In genomic region chr8:107056076-107056972, GRCm38 (mm10) we compare ENCODE assay signal across 8 mouse cellular contexts. TPM values are rescaled to one million over a fixed set of nuclear protein-coding genes. Genes with fewer than 3 reads are reported as not detected.
A peak's percentile ranks its signal among the peaks of the same experiment; 100 is the strongest.
DNase-seq lines count a peak whose midpoint lies in the region; ATAC-seq and TF ChIP-seq lines count a peak whose summit lies in the region.

Gene Cog8 (minus strand): TSS chr8:107056689.
Gene Nip7 (plus strand): TSS chr8:107056877.

- ATAC-seq in embryonic facial prominence, embryonic 15.5 days (ENCODE audit: insufficient number of reproducible peaks, low FRiP score, low TSS enrichment, low read depth), result peak; percentile 94
- ATAC-seq in limb, embryonic 14.5 days (ENCODE audit: low FRiP score, low read depth), result peak; percentile 96
- peak; percentile 94 for ATAC-seq in midbrain, postnatal 0 days (ENCODE audit: low FRiP score)

- H3K4me2 ChIP-seq in embryonic facial prominence, embryonic 15.5 days (replicated peaks), result peak within 1 kb of the TSS; percentile 73
- peak within 1 kb of the TSS; percentile 86 for H3K4me2 ChIP-seq in limb, embryonic 14.5 days (replicated peaks; ENCODE audit: low read depth, low read length, severe bottlenecking)
- peak within 1 kb of the TSS; percentile 84 for H3K4me2 ChIP-seq in midbrain, postnatal 0 days (ENCODE audit: low read depth, low read length, poor library complexity, severe bottlenecking)

- no peak for TF ChIP-seq CTCF in bone marrow, adult 2 months (IDR thresholded peaks at IDR 0.05; ENCODE audit: control insufficient read depth, insufficient read depth, low read length)
- TF ChIP-seq CTCF in midbrain, postnatal 0 days (IDR thresholded peaks at IDR 0.05), result 0 out of 2 replicates have a peak, but pooled peaks have one; percentile 10

- peak within 1 kb of the TSS; percentile 93 for H3K27ac ChIP-seq in bone marrow, adult 2 months (ENCODE audit: control insufficient read depth, insufficient read depth, low read depth, low read length, poor library complexity)
- peak within 1 kb of the TSS; percentile 77 for H3K27ac ChIP-seq in embryonic facial prominence, embryonic 15.5 days (replicated peaks)
- H3K27ac ChIP-seq in limb, embryonic 14.5 days (replicated peaks; ENCODE audit: low read depth, low read length), result peak within 1 kb of the TSS; percentile 61
- peak within 1 kb of the TSS; percentile 85 for H3K27ac ChIP-seq in midbrain, postnatal 0 days (ENCODE audit: low read depth, low read length)

- H3K4me3 ChIP-seq in bone marrow, adult 2 months (replicated peaks; ENCODE audit: control insufficient read depth, low read depth, low read length), result peak within 1 kb of the TSS; percentile 97
- H3K4me3 ChIP-seq in embryonic facial prominence, embryonic 15.5 days (replicated peaks), result peak within 1 kb of the TSS; percentile 100
- H3K4me3 ChIP-seq in limb, embryonic 14.5 days (replicated peaks; ENCODE audit: low read length), result peak within 1 kb of the TSS; percentile 98
- H3K4me3 ChIP-seq in midbrain, postnatal 0 days (ENCODE audit: low read depth, low read length), result peak within 1 kb of the TSS; percentile 92

- DNase-seq in 416B (ENCODE audit: low read depth), result peak; percentile 97
- peak; percentile 98 for DNase-seq in heart, adult 8-10 months (ENCODE audit: low spot score)
- peak; percentile 99 for DNase-seq in kidney, adult 9 months
- peak; percentile 97 for DNase-seq in limb, embryonic 14.5 days (ENCODE audit: low spot score)
- peak; percentile 99 for DNase-seq in midbrain, postnatal 0 days (ENCODE audit: low spot score)
- peak; percentile 81 to 90 for DNase-seq in spleen, postnatal 14 days (ENCODE audit: low spot score in 2 of 2)

- peaks cover 1% of the 10 kb centered on the region; the same call in 1 of the 2 replicates for H3K4me1 ChIP-seq in bone marrow, adult 2 months (ENCODE audit: control insufficient read depth, insufficient read depth, low read length)
- peaks cover 23% of the 10 kb centered on the region for H3K4me1 ChIP-seq in embryonic facial prominence, embryonic 15.5 days
- H3K4me1 ChIP-seq in limb, embryonic 14.5 days (ENCODE audit: control insufficient read depth, insufficient read depth, low read length), result peaks cover 18% of the 10 kb centered on the region
- peaks cover 5% of the 10 kb centered on the region; the same call in 1 of the 2 replicates for H3K4me1 ChIP-seq in midbrain, postnatal 0 days (ENCODE audit: insufficient read depth, low read length)

- peak within 1 kb of the TSS; percentile 91 for H3K9ac ChIP-seq in embryonic facial prominence, embryonic 15.5 days
- peak within 1 kb of the TSS; percentile 84 for H3K9ac ChIP-seq in limb, embryonic 14.5 days (ENCODE audit: low read depth, low read length, severe bottlenecking)
- H3K9ac ChIP-seq in midbrain, postnatal 0 days (replicated peaks; ENCODE audit: low read length, poor library complexity, severe bottlenecking), result peak within 1 kb of the TSS; percentile 87

- H3K27me3 ChIP-seq in embryonic facial prominence, embryonic 15.5 days, result no peaks in the 10 kb centered on the region
- no peaks in the 10 kb centered on the region for H3K27me3 ChIP-seq in limb, embryonic 14.5 days (ENCODE audit: control insufficient read depth, insufficient read depth, low read length)
- no peaks in the 10 kb centered on the region for H3K27me3 ChIP-seq in midbrain, postnatal 0 days (ENCODE audit: insufficient read depth, low read length)

- no peaks in the 10 kb centered on the region for H3K9me3 ChIP-seq in embryonic facial prominence, embryonic 15.5 days (replicated peaks)
- H3K9me3 ChIP-seq in limb, embryonic 14.5 days (ENCODE audit: control insufficient read depth, low read length), result no peaks in the 10 kb centered on the region
- no peaks in the 10 kb centered on the region for H3K9me3 ChIP-seq in midbrain, postnatal 0 days (ENCODE audit: low read length)

- peaks cover 54% of the 10 kb centered on the region for H3K36me3 ChIP-seq in embryonic facial prominence, embryonic 15.5 days
- peaks cover 43% of the 10 kb centered on the region for H3K36me3 ChIP-seq in limb, embryonic 14.5 days (ENCODE audit: control insufficient read depth, insufficient read depth, low read length)
- peaks cover 23% of the 10 kb centered on the region for H3K36me3 ChIP-seq in midbrain, postnatal 0 days (ENCODE audit: insufficient read depth, low read length)

- TF ChIP-seq POLR2A in bone marrow, adult 2 months (IDR thresholded peaks at IDR 0.05; ENCODE audit: borderline replicate concordance, control insufficient read depth, low read depth, low read length), result peak; percentile 83
- TF ChIP-seq POLR2A in limb, embryonic 14.5 days (IDR thresholded peaks at IDR 0.05; ENCODE audit: borderline replicate concordance, extremely low read depth, insufficient read depth, insufficient read length), result peak; percentile 53; the same call in 1 of the 2 replicates

- under 1% methylated on average over 88 of the region's 88 CpGs for WGBS in bone marrow, adult 2 months
- WGBS in embryonic facial prominence, embryonic 15.5 days, result under 1% methylated on average over 88 of the region's 88 CpGs
- WGBS in limb, embryonic 14.5 days, result under 1% methylated on average over 81 of the region's 88 CpGs
- WGBS in midbrain, postnatal 0 days, result under 1% methylated on average over 86 of the region's 88 CpGs

RNA-seq across cellular contexts. Expression of gene Cog8, which starts in this region (rescaled TPM):
- polyA plus RNA-seq in bone marrow, adult 2 months (2011; ENCODE audit: insufficient read depth, insufficient read length, low replicate concordance, missing spikeins), result 8.4 and 14.6 TPM in 2 replicates
- polyA plus RNA-seq in embryonic facial prominence, embryonic 15.5 days (2015; fragmentation: Nextera tagmentation; extraction: Ambion mirVana), result 40.0 and 42.0 TPM in 2 replicates
- total RNA-seq in heart, adult 8-10 months (2022), result 10 to 100 TPM; 16.4 to 20.2 (median 17.7) TPM
- polyA plus RNA-seq in limb, embryonic 14.5 days (2012; rRNA removed), result 56.7 and 68.1 TPM in 2 replicates
- polyA plus RNA-seq in limb, embryonic 14.5 days (2014; fragmentation: Nextera tagmentation; extraction: Ambion mirVana), result 37.8 and 40.9 TPM in 2 replicates
- 46.2 and 89.6 TPM in 2 replicates for total RNA-seq in midbrain, postnatal 0 days (2014; rRNA removed)
- polyA plus RNA-seq in midbrain, postnatal 0 days (2015; fragmentation: Nextera tagmentation; extraction: Ambion mirVana), result 32.4 and 36.1 TPM in 2 replicates

RNA-seq across cellular contexts. Expression of gene Nip7, which starts in this region (rescaled TPM):
- polyA plus RNA-seq in bone marrow, adult 2 months (2011; ENCODE audit: insufficient read depth, insufficient read length, low replicate concordance, missing spikeins), result 23.1 and 59.8 TPM in 2 replicates
- 80.0 and 80.4 TPM in 2 replicates for polyA plus RNA-seq in embryonic facial prominence, embryonic 15.5 days (2015; fragmentation: Nextera tagmentation; extraction: Ambion mirVana)
- total RNA-seq in heart, adult 8-10 months (2022), result 10 to 100 TPM; 24.8 to 28.1 (median 26.1) TPM
- polyA plus RNA-seq in limb, embryonic 14.5 days (2012; rRNA removed), result 54.9 and 123 TPM in 2 replicates
- 99.0 and 103 TPM in 2 replicates for polyA plus RNA-seq in limb, embryonic 14.5 days (2014; fragmentation: Nextera tagmentation; extraction: Ambion mirVana)
- 24.3 and 30.8 TPM in 2 replicates for total RNA-seq in midbrain, postnatal 0 days (2014; rRNA removed)
- polyA plus RNA-seq in midbrain, postnatal 0 days (2015; fragmentation: Nextera tagmentation; extraction: Ambion mirVana), result 59.1 and 60.1 TPM in 2 replicates

Comparison
In these comparisons a context has a peak if more than half of its experiments do, and no peak if none do; other contexts are left out.
1. Peak in every context shown above with its lines: DNase-seq, ATAC-seq, H3K4me3 ChIP-seq and H3K27ac ChIP-seq.